Mouse (Mus musculus): ENCODE measurements around the gene Btf3l4.

GRCm38 (mm10) chr4:108779763-108780056, 53.7 kb downstream of the Btf3l4 start:
- TF ChIP-seq TAL1 (IDR thresholded peaks at IDR 0.05; ENCODE audit: low read length) (no peak), GATA1 (IDR thresholded peaks at IDR 0.05; ENCODE audit: low read length) (no peak)
